Mouse (Mus musculus) lung, adult 2 months (tissue): ENCODE data around the gene Kcnq2.

ENCODE experiments used
- CTCF ChIP-seq: fragments of 200-500 bp; IDR thresholded peaks from 2 replicates; pipeline ENCODE4 v1.5.1; 2011; ENCODE audit warnings: mild to moderate bottlenecking, low read length, control low read depth; ENCODE audit not compliant: insufficient read depth
- POLR2A ChIP-seq: fragments of 200-500 bp; IDR thresholded peaks from 2 replicates; pipeline ENCODE4 v1.6.1; 2011; ENCODE audit warnings: low read depth, mild to moderate bottlenecking, control low read depth, low read length, borderline replicate concordance; ENCODE audit errors: extremely low read depth

DNA sequence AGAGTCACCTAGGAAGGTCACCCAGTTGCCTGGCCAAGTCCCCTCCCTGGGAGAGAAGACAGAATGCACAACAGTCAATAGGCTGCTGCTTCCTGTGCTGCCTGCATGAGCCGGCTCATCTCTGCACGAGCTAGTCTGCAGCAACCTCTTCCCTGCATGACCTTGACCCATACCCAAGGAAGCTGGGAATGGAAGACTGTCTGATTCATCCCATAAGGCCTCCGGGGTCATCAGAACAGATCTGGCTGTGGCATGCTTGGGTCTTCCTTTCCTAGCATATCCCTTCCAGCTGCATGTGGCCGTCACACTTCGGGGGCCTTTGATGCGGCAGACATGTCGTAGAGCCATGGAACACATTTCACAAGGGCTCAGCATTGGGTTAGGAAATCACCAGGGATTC, 99.9 kb downstream of the Kcnq2 start:
- no peak for TF ChIP-seq CTCF
- TF ChIP-seq POLR2A: no peak
